Mouse (Mus musculus): ENCODE measurements around the gene Mlx. TPM values are rescaled to one million over a fixed set of nuclear protein-coding genes. Genes with fewer than 3 reads are reported as not detected.

Mlx gene
- polyA plus RNA-seq, 1 experiment, result 20.3 TPM

DNA sequence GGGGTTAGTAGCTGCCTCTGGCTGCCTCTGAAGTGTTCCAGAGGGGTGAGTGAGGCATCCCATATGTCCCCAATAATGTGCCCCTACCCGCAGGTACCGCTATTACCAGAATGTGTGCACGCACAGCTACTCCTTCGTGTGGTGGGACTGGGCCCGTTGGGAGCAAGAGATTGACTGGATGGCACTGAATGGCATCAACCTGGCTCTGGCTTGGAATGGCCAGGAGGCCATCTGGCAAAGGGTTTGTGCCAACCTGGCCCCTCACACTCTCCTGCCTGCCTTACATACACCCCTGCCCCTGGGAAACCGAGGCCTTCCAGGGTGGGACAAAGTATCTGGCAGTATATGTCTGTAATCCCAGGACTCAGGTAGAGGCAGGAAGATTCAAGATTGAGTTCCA is 16.1 kb upstream of the Mlx start:
- Histone ChIP-seq H3K27me3 (ENCODE audit: control insufficient read depth, insufficient read depth, low read length) (no peaks in the 10 kb centered on the region), H3K27ac (ENCODE audit: insufficient read depth, low read length) (no peak overlapping the region), H3K4me1 (ENCODE audit: control insufficient read depth, insufficient read depth, insufficient read length) (peaks cover 6% of the 10 kb centered on the region), H3K36me3 (ENCODE audit: control insufficient read depth, insufficient read depth, low read length) (no peaks in the 10 kb centered on the region; the same call in 1 of the 2 replicates), H3K4me3 (ENCODE audit: extremely low read depth, insufficient read depth, insufficient read length) (no peak overlapping the region)
- 85% methylated on average over 6 of the region's 6 CpGs for whole genome bisulfite sequencing
- no peak for DNase-seq (ENCODE audit: low read depth in 1 of 2, low spot score in 2 of 2)
- TF ChIP-seq POLR2A (IDR thresholded peaks at IDR 0.05; ENCODE audit: low read depth, low read length), result no peak
- TF ChIP-seq CTCF (IDR thresholded peaks at IDR 0.05; ENCODE audit: extremely low read depth, insufficient read depth, insufficient read length, insufficient replicate concordance), result no peak

DNA sequence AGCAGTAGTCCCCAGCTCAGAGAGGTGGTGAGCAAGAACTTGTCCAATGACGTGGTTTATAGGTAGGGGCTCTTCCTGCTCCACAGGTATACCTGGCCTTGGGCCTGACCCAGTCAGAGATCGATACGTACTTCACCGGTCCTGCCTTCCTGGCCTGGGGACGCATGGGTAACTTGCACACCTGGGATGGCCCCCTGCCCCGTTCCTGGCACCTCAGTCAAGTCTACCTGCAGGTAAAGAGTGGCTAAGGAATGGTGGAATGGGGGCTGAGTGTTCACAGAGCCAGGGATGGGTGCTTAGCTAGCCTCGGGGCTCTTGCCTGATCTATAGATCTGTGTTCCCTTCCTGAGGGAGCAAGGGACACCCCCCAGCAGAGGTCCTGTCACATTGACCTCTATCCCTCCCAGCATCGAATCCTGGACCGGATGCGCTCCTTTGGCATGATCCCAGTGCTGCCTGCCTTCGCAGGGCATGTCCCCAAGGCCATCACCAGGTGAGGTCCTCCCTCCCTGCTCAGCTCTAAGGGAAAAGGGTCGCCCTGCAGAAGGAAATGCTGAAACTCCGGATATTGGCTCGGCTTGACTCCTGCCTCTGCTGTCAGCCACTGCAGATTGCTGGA is 15.2 kb upstream of the Mlx start:
- Histone ChIP-seq H3K36me3 (ENCODE audit: control insufficient read depth, insufficient read depth, low read length) (peaks cover 6% of the 10 kb centered on the region), H3K4me3 (ENCODE audit: extremely low read depth, insufficient read depth, insufficient read length) (no peak overlapping the region), H3K27ac (ENCODE audit: insufficient read depth, low read length) (no peak overlapping the region), H3K4me1 (ENCODE audit: control insufficient read depth, insufficient read depth, insufficient read length) (peaks cover 6% of the 10 kb centered on the region), H3K27me3 (ENCODE audit: control insufficient read depth, insufficient read depth, low read length) (no peaks in the 10 kb centered on the region)
- TF ChIP-seq CTCF (IDR thresholded peaks at IDR 0.05; ENCODE audit: extremely low read depth, insufficient read depth, insufficient read length, insufficient replicate concordance) (no peak), POLR2A (IDR thresholded peaks at IDR 0.05; ENCODE audit: low read depth, low read length) (no peak)
- WGBS, result 93% methylated on average over 14 of the region's 14 CpGs
- DNase-seq (ENCODE audit: low read depth in 1 of 2, low spot score in 2 of 2), result no peak

GRCm38 (mm10) chr11:101078121-101078520 is 9.0 kb upstream of the Mlx start, which contains the start of gene Hsd17b1:
Gene Hsd17b1 (plus strand): TSS chr11:101078411.
- peaks cover under 1% of the 10 kb centered on the region; the same call in 1 of the 2 replicates for H3K4me1 ChIP-seq (ENCODE audit: control insufficient read depth, insufficient read depth, insufficient read length)

DNA sequence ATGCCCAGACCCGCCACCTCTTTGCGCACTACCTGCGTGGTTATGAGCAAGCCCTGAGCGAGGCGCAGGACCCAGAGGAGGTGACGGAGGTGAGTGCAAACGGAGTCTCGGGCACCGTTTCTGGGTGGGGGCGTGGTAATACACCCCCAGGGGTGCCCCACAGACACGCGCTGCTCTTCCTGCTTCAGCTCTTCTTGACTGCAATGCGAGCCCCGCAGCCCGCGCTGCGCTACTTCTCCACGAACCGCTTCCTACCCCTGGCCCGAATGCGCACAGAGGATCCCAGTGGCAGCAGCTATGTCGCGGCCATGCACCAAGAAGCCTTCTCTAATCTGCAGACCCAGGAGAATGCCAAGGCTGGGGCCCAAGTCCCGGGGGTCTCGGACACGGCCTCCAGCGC is 7.3 kb upstream of the Mlx start:
- Histone ChIP-seq H3K4me1 (ENCODE audit: control insufficient read depth, insufficient read depth, insufficient read length) (peaks cover 4% of the 10 kb centered on the region; the same call in 1 of the 2 replicates), H3K4me3 (ENCODE audit: extremely low read depth, insufficient read depth, insufficient read length) (no peak overlapping the region)

More at GRCm38 (mm10) chr11:101078121-101078520, 9.0 kb upstream of the Mlx start, which contains the start of gene Hsd17b1:
- peaks cover 10% of the 10 kb centered on the region for H3K36me3 ChIP-seq (ENCODE audit: control insufficient read depth, insufficient read depth, low read length)
- H3K4me3 ChIP-seq (ENCODE audit: extremely low read depth, insufficient read depth, insufficient read length), result no peak within 1 kb of the TSS
- H3K27me3 ChIP-seq (ENCODE audit: control insufficient read depth, insufficient read depth, low read length), result peaks cover 6% of the 10 kb centered on the region
- DNase-seq (ENCODE audit: low read depth in 1 of 2, low spot score in 2 of 2), result no peak
- no peak within 1 kb of the TSS for H3K27ac ChIP-seq (ENCODE audit: insufficient read depth, low read length)
- 87% methylated on average over 9 of the region's 9 CpGs for WGBS
- TF ChIP-seq CTCF (IDR thresholded peaks at IDR 0.05; ENCODE audit: extremely low read depth, insufficient read depth, insufficient read length, insufficient replicate concordance) (no peak), POLR2A (IDR thresholded peaks at IDR 0.05; ENCODE audit: low read depth, low read length) (no peak)

GRCm38 (mm10) chr11:101080421-101080820 is 6.7 kb upstream of the Mlx start:
- no peak for DNase-seq (ENCODE audit: low read depth in 1 of 2, low spot score in 2 of 2)
- Histone ChIP-seq H3K4me1 (ENCODE audit: control insufficient read depth, insufficient read depth, insufficient read length) (peaks cover 4% of the 10 kb centered on the region; the same call in 1 of the 2 replicates), H3K27ac (ENCODE audit: insufficient read depth, low read length) (no peak overlapping the region), H3K27me3 (ENCODE audit: control insufficient read depth, insufficient read depth, low read length) (peaks cover 6% of the 10 kb centered on the region), H3K36me3 (ENCODE audit: control insufficient read depth, insufficient read depth, low read length) (peaks cover 12% of the 10 kb centered on the region), H3K4me3 (ENCODE audit: extremely low read depth, insufficient read depth, insufficient read length) (no peak overlapping the region)
- WGBS, result 90% methylated on average over 5 of the region's 5 CpGs
- TF ChIP-seq POLR2A (IDR thresholded peaks at IDR 0.05; ENCODE audit: low read depth, low read length), result no peak

More for the DNA sequence above, 7.3 kb upstream of the Mlx start:
- Histone ChIP-seq H3K36me3 (ENCODE audit: control insufficient read depth, insufficient read depth, low read length) (peaks cover 10% of the 10 kb centered on the region), H3K27me3 (ENCODE audit: control insufficient read depth, insufficient read depth, low read length) (peaks cover 6% of the 10 kb centered on the region), H3K27ac (ENCODE audit: insufficient read depth, low read length) (no peak overlapping the region)
- 8% methylated on average over 27 of the region's 27 CpGs for WGBS
- TF ChIP-seq CTCF (IDR thresholded peaks at IDR 0.05; ENCODE audit: extremely low read depth, insufficient read depth, insufficient read length, insufficient replicate concordance), result no peak
- no peak for TF ChIP-seq POLR2A (IDR thresholded peaks at IDR 0.05; ENCODE audit: low read depth, low read length)
- DNase-seq (ENCODE audit: low read depth in 1 of 2, low spot score in 2 of 2), result no peak

DNA sequence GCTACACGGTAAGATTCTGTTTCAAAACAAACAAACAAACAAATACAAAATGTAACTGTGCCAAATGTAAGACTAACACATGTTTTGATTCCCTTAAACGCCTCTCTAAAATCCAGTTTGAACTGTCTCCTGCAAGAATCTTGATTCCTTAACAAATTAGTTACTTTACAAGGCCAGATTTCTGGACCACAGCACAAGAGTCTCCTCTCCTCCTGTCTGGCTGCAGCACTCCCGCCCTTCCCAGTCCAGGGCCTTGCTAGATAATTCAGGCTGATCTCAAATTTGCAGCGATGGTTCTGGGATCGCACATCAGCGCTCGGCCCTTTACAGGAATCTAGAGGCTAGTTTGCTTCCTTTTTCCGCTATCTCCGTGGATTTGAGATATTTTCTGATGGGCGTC is 5.4 kb upstream of the Mlx start:
- H3K27ac ChIP-seq (ENCODE audit: insufficient read depth, low read length), result peak overlapping the region; percentile 89
- H3K4me1 ChIP-seq (ENCODE audit: control insufficient read depth, insufficient read depth, insufficient read length), result peaks cover 11% of the 10 kb centered on the region; the same call in 1 of the 2 replicates
- peaks cover 6% of the 10 kb centered on the region for H3K27me3 ChIP-seq (ENCODE audit: control insufficient read depth, insufficient read depth, low read length)
- no peak for DNase-seq (ENCODE audit: low read depth in 1 of 2, low spot score in 2 of 2)
- peak overlapping the region; percentile 72; the same call in 1 of the 2 replicates for H3K4me3 ChIP-seq (ENCODE audit: extremely low read depth, insufficient read depth, insufficient read length)
- H3K36me3 ChIP-seq (ENCODE audit: control insufficient read depth, insufficient read depth, low read length), result peaks cover 8% of the 10 kb centered on the region
- 18% methylated on average over 10 of the region's 10 CpGs for WGBS
- TF ChIP-seq CTCF (IDR thresholded peaks at IDR 0.05; ENCODE audit: extremely low read depth, insufficient read depth, insufficient read length, insufficient replicate concordance) (no peak), POLR2A (IDR thresholded peaks at IDR 0.05; ENCODE audit: low read depth, low read length) (no peak)

All from spleen, adult 2 months (tissue).